ENCODE assay signal across 10 mouse cellular contexts in genomic region chr6:71980165-71980564, GRCm38 (mm10).
DNase-seq lines count a peak whose midpoint lies in the region; ATAC-seq and TF ChIP-seq lines count a peak whose summit lies in the region.
"Had no signal": no experiment of that assay in that cellular context is flagged by ENCODE, and none has a peak within 500 bp of the region (broad histone marks: within the 10 kb centered on the region; RNA-seq: fewer than 3 reads in every experiment).

No protein-coding gene starts in this region.

- no peaks in the 10 kb centered on the region for H3K4me1 ChIP-seq in lung, postnatal 0 days (ENCODE audit: insufficient read depth, low read depth, low read length)
- peaks cover 28% of the 10 kb centered on the region for H3K4me1 ChIP-seq in heart, postnatal 0 days (ENCODE audit: control insufficient read depth, insufficient read depth)
- H3K4me1 ChIP-seq: lung, embryonic 15.5 days had no signal

- TF ChIP-seq EP300 in lung, postnatal 0 days (IDR thresholded peaks at IDR 0.05) = 0 out of 2 replicates have a peak, but pooled peaks have one; percentile 14
- TF ChIP-seq EP300 in heart, postnatal 0 days (IDR thresholded peaks at IDR 0.05; ENCODE audit: low read depth) = no peak

- H3K9ac ChIP-seq in lung, postnatal 0 days (replicated peaks; ENCODE audit: low read depth) = no peak overlapping the region
- 0 out of 2 replicates have a peak overlapping the region, but pooled peaks have one; percentile 8 for H3K9ac ChIP-seq in heart, postnatal 0 days (replicated peaks; ENCODE audit: low read depth, low read length)
- H3K9ac ChIP-seq: lung, embryonic 15.5 days had no signal

- H3K9me3 ChIP-seq in lung, postnatal 0 days (ENCODE audit: low read length) = no peaks in the 10 kb centered on the region
- H3K9me3 ChIP-seq in heart, postnatal 0 days (replicated peaks; ENCODE audit: control insufficient read depth, low read length) = no peaks in the 10 kb centered on the region
- H3K9me3 ChIP-seq: lung, embryonic 15.5 days had no signal

- no peaks in the 10 kb centered on the region for H3K27me3 ChIP-seq in lung, postnatal 0 days (replicated peaks; ENCODE audit: insufficient read depth, low read length)
- H3K27me3 ChIP-seq in heart, postnatal 0 days (ENCODE audit: control insufficient read depth, insufficient read depth, low read length) = no peaks in the 10 kb centered on the region
- H3K27me3 ChIP-seq in splenic B cell, adult 2 months (ENCODE audit: control insufficient read depth, insufficient read depth, low read length, poor library complexity, severe bottlenecking) = no peaks in the 10 kb centered on the region
- H3K27me3 ChIP-seq: lung, embryonic 15.5 days had no signal

- peak; percentile 25 to 77 for DNase-seq in adrenal gland, adult (ENCODE audit: inconsistent age in 2 of 2, low spot score in 1 of 2)
- DNase-seq in adrenal gland, postnatal 14 days = no peak
- peak; percentile 50 for DNase-seq in lung, postnatal 0 days (ENCODE audit: low spot score)
- no peak for DNase-seq in lung, postnatal 14 days
- DNase-seq in heart, postnatal 0 days (ENCODE audit: low spot score) = peak; percentile 56
- DNase-seq in splenic B cell, adult 2 months (ENCODE audit: low read depth, low spot score) = peak; percentile 31
- no peak for DNase-seq in adrenal gland, postnatal 4 days (ENCODE audit: low spot score in 2 of 2)
- no peak for DNase-seq in kidney, postnatal 10 days
- DNase-seq: adrenal gland, adult 8-10 months had no signal

- H3K4me3 ChIP-seq in lung, postnatal 0 days (ENCODE audit: low read depth, low read length) = no peak overlapping the region
- H3K4me3 ChIP-seq in heart, postnatal 0 days (ENCODE audit: low read depth, low read length) = no peak overlapping the region
- H3K4me3 ChIP-seq: lung, embryonic 15.5 days had no signal

- H3K36me3 ChIP-seq in lung, postnatal 0 days (ENCODE audit: insufficient read depth, low read length) = 0 out of 2 replicates have a peak, but pooled peaks cover 3% of the 10 kb centered on the region
- H3K36me3 ChIP-seq in heart, postnatal 0 days (replicated peaks; ENCODE audit: control insufficient read depth, insufficient read depth, low read length) = peaks cover 24% of the 10 kb centered on the region
- no peaks in the 10 kb centered on the region; the same call in none of the 2 replicates for H3K36me3 ChIP-seq in splenic B cell, adult 2 months (ENCODE audit: control insufficient read depth, insufficient read depth, low read length, poor library complexity, severe bottlenecking)

- H3K4me2 ChIP-seq in lung, postnatal 0 days (replicated peaks; ENCODE audit: low read depth, low read length) = no peak overlapping the region
- no peak overlapping the region for H3K4me2 ChIP-seq in heart, postnatal 0 days (ENCODE audit: low read depth, low read length)
- H3K4me2 ChIP-seq: lung, embryonic 15.5 days had no signal

- no peak for TF ChIP-seq CTCF in lung, postnatal 0 days (IDR thresholded peaks at IDR 0.05)
- TF ChIP-seq CTCF in heart, postnatal 0 days (IDR thresholded peaks at IDR 0.05; ENCODE audit: low read depth) = no peak

- ATAC-seq in lung, postnatal 0 days = peak; percentile 23; the same call in 1 of the 2 replicates
- peak; percentile 56 for ATAC-seq in heart, postnatal 0 days (ENCODE audit: insufficient read depth, low read depth)

- WGBS in lung, postnatal 0 days = 47% methylated on average over 8 of the region's 8 CpGs
- WGBS in heart, postnatal 0 days = 19% methylated on average over 8 of the region's 8 CpGs

- no peak overlapping the region for H3K27ac ChIP-seq in lung, postnatal 0 days (ENCODE audit: low read length)
- H3K27ac ChIP-seq in heart, postnatal 0 days (ENCODE audit: low read depth) = peak overlapping the region; percentile 88
- H3K27ac ChIP-seq: lung, embryonic 15.5 days had no signal

Comparison
In these comparisons a context has a peak if more than half of its experiments do, and no peak if none do; other contexts are left out.
1. DNase-seq: peak in adrenal gland, adult (2 of 2), lung, postnatal 0 days (single experiment), heart, postnatal 0 days (single experiment) and splenic B cell, adult 2 months (single experiment); none in adrenal gland, postnatal 14 days (single experiment), lung, postnatal 14 days (single experiment), adrenal gland, postnatal 4 days (0 of 2) and kidney, postnatal 10 days (single experiment).